Mouse (Mus musculus) limb, embryonic 12.5 days (tissue): ENCODE results near the gene Col4a3bp. TPM values are rescaled to one million over a fixed set of nuclear protein-coding genes. Genes with fewer than 3 reads are reported as not detected.

Experiments used
- ATAC-seq: fragments of 200-750 bp; cut with Nextera tagmentation; 2 replicates; pipeline ENCODE4 v1.8.0; 2017; ENCODE audit warnings: low read depth, moderate TSS enrichment; ENCODE audit not compliant: insufficient number of reproducible peaks, insufficient read depth, low FRiP score, low TSS enrichment
- H3K27ac ChIP-seq: fragments of 300-500 bp; sonication (generic); 2 replicates; pipeline ENCODE4 v1.5.1; 2016; ENCODE audit warnings: mild to moderate bottlenecking, moderate library complexity
- H3K27me3 ChIP-seq: fragments of 300-500 bp; sonication (generic); 2 replicates; pipeline ENCODE4 v1.6.1; 2016; ENCODE audit warnings: mild to moderate bottlenecking, moderate library complexity
- H3K36me3 ChIP-seq: fragments of 300-500 bp; sonication (generic); 2 replicates; pipeline ENCODE4 v1.6.1; 2016; ENCODE audit warnings: mild to moderate bottlenecking, moderate library complexity
- H3K4me1 ChIP-seq: fragments of 300-500 bp; sonication (generic); replicated peaks from 2 replicates; pipeline ENCODE4 v1.6.1; 2016
- H3K4me2 ChIP-seq: fragments of 300-500 bp; sonication (generic); 2 replicates; pipeline ENCODE4 v1.6.1; 2016; ENCODE audit warnings: mild to moderate bottlenecking, moderate library complexity
- H3K4me3 ChIP-seq: fragments of 300-500 bp; sonication (generic); replicated peaks from 2 replicates; pipeline ENCODE4 v1.5.1; 2016; ENCODE audit warnings: mild to moderate bottlenecking
- H3K9ac ChIP-seq: fragments of 300-500 bp; sonication (generic); replicated peaks from 2 replicates; pipeline ENCODE4 v1.6.1; 2016; ENCODE audit warnings: mild to moderate bottlenecking, moderate library complexity
- H3K9me3 ChIP-seq: fragments of 300-500 bp; sonication (generic); 2 replicates; pipeline ENCODE4 v1.6.1; 2016; ENCODE audit warnings: mild to moderate bottlenecking, moderate library complexity
- WGBS: fragments of 180-500 bp; shearing (Covaris S2); methylation state at CpG from one replicate; pipeline ENCODE4 v1.1.7; 2016; 5-methylcytosine and 5-hydroxymethylcytosine counted together
- polyA plus RNA-seq: library from polyadenylated mRNA; unstranded; fragments of >200 nt; fragmentation: Nextera tagmentation; extraction: Ambion mirVana; gene quantifications from 2 replicates; pipeline ENCODE4 v1.2.1, GENCODE M21; 2016

Col4a3bp gene
- polyA plus RNA-seq, 1 experiment from 2014 or later = 9.8 TPM

GRCm38 (mm10) chr13:96672276-96672675 is 129.9 kb downstream of the Col4a3bp start:
- H3K4me2 ChIP-seq = no peak overlapping the region
- peaks cover 26% of the 10 kb centered on the region for H3K4me1 ChIP-seq
- H3K36me3 ChIP-seq = 0 out of 2 replicates have a peak, but pooled peaks cover 3% of the 10 kb centered on the region
- H3K9me3 ChIP-seq = no peaks in the 10 kb centered on the region
- no peak for ATAC-seq
- no peak overlapping the region for H3K9ac ChIP-seq
- H3K27ac ChIP-seq = no peak overlapping the region
- no peak overlapping the region for H3K4me3 ChIP-seq
- no peaks in the 10 kb centered on the region for H3K27me3 ChIP-seq
- 81% methylated on average over 6 of the region's 6 CpGs for WGBS

GRCm38 (mm10) chr13:96673817-96674216 is 131.4 kb downstream of the Col4a3bp start:
- no peaks in the 10 kb centered on the region for H3K9me3 ChIP-seq
- no peak overlapping the region for H3K4me3 ChIP-seq
- H3K36me3 ChIP-seq = no peaks in the 10 kb centered on the region
- WGBS = 84% methylated on average over 7 of the region's 7 CpGs
- H3K4me1 ChIP-seq = peaks cover 15% of the 10 kb centered on the region
- no peak for ATAC-seq
- H3K9ac ChIP-seq = no peak overlapping the region
- no peak overlapping the region for H3K4me2 ChIP-seq
- H3K27ac ChIP-seq = no peak overlapping the region
- no peaks in the 10 kb centered on the region for H3K27me3 ChIP-seq

DNA sequence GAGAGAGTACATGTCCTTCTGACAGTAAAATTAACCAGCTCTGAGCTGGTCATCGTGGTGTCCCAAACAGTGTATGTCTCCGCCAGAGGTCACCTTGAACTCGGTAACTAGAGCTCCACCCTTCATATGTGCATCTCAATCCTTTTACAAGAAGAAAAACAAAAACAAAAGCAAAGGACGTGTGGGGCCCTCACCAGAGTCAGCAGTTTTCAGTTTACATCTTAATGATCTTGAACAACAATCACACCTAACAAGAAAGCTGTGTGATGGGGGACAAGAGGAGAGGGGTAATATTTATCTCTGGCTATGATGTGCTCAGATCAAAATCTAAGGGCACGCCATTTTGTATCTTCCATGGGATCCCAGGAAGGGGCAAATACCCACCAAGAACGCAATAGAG is 133.3 kb downstream of the Col4a3bp start:
- Histone ChIP-seq H3K9me3 (no peaks in the 10 kb centered on the region), H3K27ac (no peak overlapping the region), H3K4me1 (0 out of 2 replicates have a peak, but pooled peaks cover 8% of the 10 kb centered on the region), H3K9ac (no peak overlapping the region), H3K4me2 (no peak overlapping the region), H3K4me3 (no peak overlapping the region), H3K36me3 (no peaks in the 10 kb centered on the region), H3K27me3 (no peaks in the 10 kb centered on the region)
- WGBS = 80% methylated on average over 6 of the region's 6 CpGs
- no peak for ATAC-seq

DNA sequence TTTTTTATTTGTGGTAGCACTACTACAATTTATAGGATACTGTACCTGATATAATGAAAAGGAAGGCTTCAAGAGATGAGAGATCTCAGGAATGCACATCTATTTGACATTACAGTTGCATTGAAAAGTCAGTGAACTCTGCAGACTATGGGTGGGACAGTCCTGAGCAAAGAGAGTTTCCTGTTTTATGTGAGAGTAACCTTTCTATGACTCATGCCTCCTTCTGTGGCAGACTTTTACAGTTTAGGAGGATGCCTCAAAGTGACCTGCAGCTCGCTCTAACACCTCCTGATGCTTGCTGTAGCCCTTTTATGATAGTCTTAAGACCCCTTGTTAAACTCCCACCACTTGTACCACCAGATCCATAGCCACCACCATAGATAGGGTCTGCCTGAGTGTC is 134.7 kb downstream of the Col4a3bp start:
- no peak for ATAC-seq

DNA sequence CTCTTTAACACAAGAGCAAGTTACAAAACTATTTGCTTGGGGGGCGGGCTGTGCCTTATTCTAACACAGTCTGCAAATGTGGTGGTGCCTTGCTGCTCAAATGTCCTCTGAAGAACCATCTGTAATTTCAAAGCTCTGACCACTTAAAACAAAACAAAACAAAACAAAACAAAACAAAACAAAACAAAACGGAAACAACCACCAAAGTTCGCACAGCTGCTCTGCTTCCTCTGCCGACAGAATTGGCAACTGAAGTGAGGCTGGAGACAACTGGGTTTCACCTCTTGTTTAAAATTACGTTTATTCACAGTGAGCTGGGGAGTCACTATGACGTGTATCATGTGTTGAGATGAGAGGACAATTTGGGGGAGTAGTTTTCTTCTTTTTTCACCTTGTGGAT is 136.2 kb downstream of the Col4a3bp start:
- 82% methylated on average over 6 of the region's 6 CpGs for WGBS
- no peaks in the 10 kb centered on the region for H3K36me3 ChIP-seq
- ATAC-seq = no peak
- H3K9ac ChIP-seq = no peak overlapping the region
- no peak overlapping the region for H3K27ac ChIP-seq
- H3K4me3 ChIP-seq = no peak overlapping the region
- no peaks in the 10 kb centered on the region for H3K9me3 ChIP-seq
- no peaks in the 10 kb centered on the region for H3K4me1 ChIP-seq
- H3K4me2 ChIP-seq = no peak overlapping the region
- H3K27me3 ChIP-seq = no peaks in the 10 kb centered on the region

More for the DNA sequence above, 134.7 kb downstream of the Col4a3bp start:
- Histone ChIP-seq H3K27me3 (no peaks in the 10 kb centered on the region), H3K9ac (no peak overlapping the region), H3K27ac (no peak overlapping the region), H3K4me3 (no peak overlapping the region), H3K9me3 (no peaks in the 10 kb centered on the region), H3K36me3 (no peaks in the 10 kb centered on the region), H3K4me2 (no peak overlapping the region), H3K4me1 (no peaks in the 10 kb centered on the region)
- 81% methylated on average over 1 of the region's 1 CpGs for WGBS

GRCm38 (mm10) chr13:96680163-96681087 is 138.0 kb downstream of the Col4a3bp start:
- H3K27ac ChIP-seq = no peak overlapping the region
- no peak overlapping the region for H3K4me2 ChIP-seq
- H3K4me1 ChIP-seq = no peaks in the 10 kb centered on the region
- no peak overlapping the region for H3K4me3 ChIP-seq
- H3K9ac ChIP-seq = no peak overlapping the region
- no peaks in the 10 kb centered on the region for H3K27me3 ChIP-seq
- 86% methylated on average over 9 of the region's 9 CpGs for WGBS
- H3K36me3 ChIP-seq = no peaks in the 10 kb centered on the region
- H3K9me3 ChIP-seq = no peaks in the 10 kb centered on the region
- ATAC-seq = no peak

GRCm38 (mm10) chr13:96681088-96681620 is 138.7 kb downstream of the Col4a3bp start:
- H3K9ac ChIP-seq = no peak overlapping the region
- H3K4me2 ChIP-seq = no peak overlapping the region
- no peak for ATAC-seq
- no peaks in the 10 kb centered on the region for H3K36me3 ChIP-seq
- H3K4me3 ChIP-seq = no peak overlapping the region
- no peak overlapping the region for H3K27ac ChIP-seq
- H3K4me1 ChIP-seq = no peaks in the 10 kb centered on the region
- no peaks in the 10 kb centered on the region for H3K9me3 ChIP-seq
- no peaks in the 10 kb centered on the region for H3K27me3 ChIP-seq

- Histone ChIP-seq H3K4me2 (no peak overlapping the region), H3K9me3 (no peaks in the 10 kb centered on the region), H3K27ac (no peak overlapping the region), H3K9ac (no peak overlapping the region), H3K27me3 (no peaks in the 10 kb centered on the region), H3K4me1 (no peaks in the 10 kb centered on the region), H3K36me3 (no peaks in the 10 kb centered on the region), H3K4me3 (no peak overlapping the region)
- ATAC-seq = no peak
- 85% methylated on average over 5 of the region's 5 CpGs for WGBS
Measured at GRCm38 (mm10) chr13:96684779-96685178, 142.4 kb downstream of the Col4a3bp start.

DNA sequence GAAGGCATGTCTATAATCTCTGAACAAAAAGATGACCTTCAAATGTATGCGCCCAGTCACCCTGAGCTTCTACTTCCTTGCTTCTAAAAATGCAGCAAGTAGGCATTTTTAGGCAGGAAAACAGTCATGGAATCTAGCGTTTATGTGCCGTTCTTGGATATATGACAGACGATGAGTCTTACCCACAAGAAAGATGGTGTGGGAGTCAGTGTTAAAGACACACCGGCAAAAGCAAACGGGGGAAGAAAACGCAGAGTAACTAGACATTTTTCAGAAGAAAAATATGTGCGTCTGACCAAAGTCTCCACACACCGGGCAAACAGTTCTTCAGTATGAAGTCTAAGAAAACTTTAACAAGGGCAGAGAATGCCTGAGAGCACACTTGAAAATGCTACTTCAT is 144.8 kb downstream of the Col4a3bp start:
- H3K27ac ChIP-seq = no peak overlapping the region
- no peaks in the 10 kb centered on the region for H3K36me3 ChIP-seq
- ATAC-seq = no peak
- H3K9ac ChIP-seq = no peak overlapping the region
- H3K4me3 ChIP-seq = no peak overlapping the region
- H3K9me3 ChIP-seq = no peaks in the 10 kb centered on the region
- H3K4me2 ChIP-seq = no peak overlapping the region
- H3K27me3 ChIP-seq = no peaks in the 10 kb centered on the region
- WGBS = 92% methylated on average over 9 of the region's 9 CpGs
- H3K4me1 ChIP-seq = no peaks in the 10 kb centered on the region

Other genes starting within 250 kb of the Col4a3bp start
- gene Poc5, start 154.3 kb upstream of the Col4a3bp start, polyA plus RNA-seq = 21.9 and 23.6 TPM in 2 replicates
- gene Ankdd1b, start 71.4 kb upstream of the Col4a3bp start, polyA plus RNA-seq = 0.10 and 0.11 TPM in 2 replicates
- gene Gm17622, start 51.9 kb upstream of the Col4a3bp start, polyA plus RNA-seq = not detected in 2 replicates
- 9.8 and 11.4 TPM in 2 replicates for gene Polk, start within 50 bp of the Col4a3bp start, polyA plus RNA-seq
- gene Hmgcr, start 128.3 kb downstream of the Col4a3bp start, polyA plus RNA-seq = 110 and 115 TPM in 2 replicates
- gene Ankrd31, start 205.7 kb downstream of the Col4a3bp start, polyA plus RNA-seq = 0.12 TPM in 1 of 2 replicates, not detected in the other